Mouse (Mus musculus): ENCODE data around the gene Prf1. TPM values are rescaled to one million over a fixed set of nuclear protein-coding genes. Genes with fewer than 3 reads are reported as not detected.
A peak's percentile ranks its signal among the peaks of the same experiment; 100 is the strongest.

Gene Prf1
- total RNA-seq, 2 experiments from 2014 or later = not detected

DNA sequence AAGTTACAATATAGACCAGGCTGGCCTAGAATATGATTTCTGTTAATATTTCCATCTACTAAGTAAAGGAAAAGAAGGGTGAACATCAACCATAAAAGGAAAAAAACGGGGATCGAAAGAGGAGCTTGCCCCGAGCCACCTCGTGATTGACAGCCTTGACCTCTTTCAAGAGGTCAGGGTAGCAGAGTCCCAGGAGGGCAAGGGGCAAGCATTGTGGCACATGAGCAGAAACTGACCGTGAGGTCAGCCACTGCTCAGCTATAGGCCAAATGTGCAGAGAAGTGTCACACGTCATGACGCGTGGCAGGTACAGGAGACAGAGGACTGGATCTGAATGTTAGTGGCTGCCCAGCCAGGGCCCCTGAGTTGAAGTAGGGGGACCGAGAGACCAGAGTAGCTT lies 42.6 kb downstream of the Prf1 start:
- DNase-seq = no peak

DNA sequence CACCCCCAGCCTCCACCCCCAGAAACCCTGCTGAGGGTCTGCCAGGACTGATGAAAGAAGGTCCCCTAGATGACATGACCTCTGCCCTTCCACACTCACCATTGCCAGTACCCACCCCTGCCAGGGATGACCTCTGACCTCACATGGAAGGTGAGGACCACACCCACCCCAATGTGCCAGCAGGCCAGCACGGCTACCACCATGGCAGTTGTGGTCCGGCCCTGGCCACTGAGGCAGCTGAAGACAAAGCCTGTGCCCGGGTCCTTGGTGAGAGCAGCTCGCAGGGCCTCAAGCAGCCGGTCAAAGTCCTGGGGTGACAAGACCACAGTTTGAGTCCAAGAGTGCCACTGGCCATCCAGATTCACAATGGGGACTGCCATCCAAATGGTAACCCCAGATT lies 43.4 kb downstream of the Prf1 start:
- no peak for DNase-seq

DNA sequence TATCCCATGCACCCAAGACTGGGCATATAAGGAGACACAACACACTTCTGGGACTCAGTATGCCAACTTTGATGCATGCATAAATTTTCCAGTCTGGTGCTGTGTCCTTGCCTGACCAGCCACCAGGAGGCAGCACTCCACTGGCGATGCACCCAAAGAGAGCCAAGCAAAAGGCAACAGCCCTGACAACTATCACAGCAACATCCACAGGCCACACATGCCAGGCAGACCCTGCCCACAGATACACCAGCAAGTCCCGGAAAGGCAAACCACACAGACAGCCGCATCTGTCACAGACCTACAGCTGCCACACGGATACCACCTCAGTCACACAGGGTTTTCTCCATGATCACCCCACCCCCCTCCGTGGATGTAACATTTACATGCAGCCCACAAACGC lies 43.9 kb downstream of the Prf1 start:
- peak; percentile 49 for DNase-seq

- no peak for DNase-seq
Measured at GRCm38 (mm10) chr10:61342750-61343149, 45.1 kb downstream of the Prf1 start.

- peak; percentile 42 for DNase-seq
Measured at GRCm38 (mm10) chr10:61343950-61344349, 46.3 kb downstream of the Prf1 start.

GRCm38 (mm10) chr10:61345179-61345578 lies 47.5 kb downstream of the Prf1 start:
- no peak for DNase-seq

- no peak for DNase-seq
Measured at GRCm38 (mm10) chr10:61346374-61346773, 48.7 kb downstream of the Prf1 start.

- DNase-seq = no peak
Measured at GRCm38 (mm10) chr10:61351216-61351615, 53.6 kb downstream of the Prf1 start.

Other genes starting within 250 kb of the Prf1 start
- under 1 TPM; 0.49 to 0.72 TPM for gene Pcbd1, start 208.5 kb upstream of the Prf1 start, total RNA-seq (2021)
- gene Sgpl1, start 150.1 kb upstream of the Prf1 start, total RNA-seq (2021) = 1 to 10 TPM; 6.9 to 7.2 TPM
- gene Tbata, start 125.9 kb upstream of the Prf1 start, total RNA-seq (2021) = not detected
- 1 to 10 TPM; 2.1 to 2.4 TPM for gene Adamts14, start 24.4 kb upstream of the Prf1 start, total RNA-seq (2021)
- gene Pald1, start 85.7 kb downstream of the Prf1 start, total RNA-seq (2021) = 1 to 10 TPM; 3.8 to 9.8 TPM
- not detected for gene Nodal, start 120.1 kb downstream of the Prf1 start, total RNA-seq (2021)
- gene Eif4ebp2, start 154.8 kb downstream of the Prf1 start, total RNA-seq (2021) = 100 to 1,000 TPM in 1 of 2 experiments, 10 to 100 TPM in 1; 94.8 to 112 TPM
- gene Lrrc20, start 178.0 kb downstream of the Prf1 start, total RNA-seq (2021) = 100 to 1,000 TPM; 114 to 132 TPM

All from gastrocnemius, postnatal 25 days (tissue).